Mouse (Mus musculus) kidney, postnatal 25 days (tissue): ENCODE data around the gene 4933407L21Rik.

Experiments
- DNase-seq, 2 experiments: peaks; one replicate each; pipeline ENCODE4 v3.0.0; 2021; ENCODE audit warnings: mixed read lengths in 2 of 2

Gene 4933407L21Rik

GRCm38 (mm10) chr1:85916830-85917450, 11.3 kb upstream of the 4933407L21Rik start:
- no peak for DNase-seq

DNA sequence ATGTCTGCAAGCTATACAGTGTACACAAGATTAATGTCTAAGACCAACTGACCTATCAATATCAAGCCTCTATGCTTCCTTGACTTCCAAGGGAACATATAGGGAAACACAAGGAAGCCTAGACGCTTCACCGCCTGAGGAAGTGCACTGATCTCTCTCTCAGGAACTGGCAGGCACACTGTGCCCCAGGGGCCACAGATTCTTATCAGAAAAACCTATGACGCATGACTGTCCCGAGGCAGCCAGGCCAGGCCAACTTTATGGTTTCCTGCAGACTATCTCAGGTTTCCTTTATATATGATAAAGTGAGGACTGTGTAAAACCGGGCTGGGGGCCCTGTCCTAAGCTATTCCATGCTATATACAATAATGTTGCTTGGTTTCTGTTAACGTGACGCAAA, 8.7 kb upstream of the 4933407L21Rik start:
- no peak for DNase-seq

DNA sequence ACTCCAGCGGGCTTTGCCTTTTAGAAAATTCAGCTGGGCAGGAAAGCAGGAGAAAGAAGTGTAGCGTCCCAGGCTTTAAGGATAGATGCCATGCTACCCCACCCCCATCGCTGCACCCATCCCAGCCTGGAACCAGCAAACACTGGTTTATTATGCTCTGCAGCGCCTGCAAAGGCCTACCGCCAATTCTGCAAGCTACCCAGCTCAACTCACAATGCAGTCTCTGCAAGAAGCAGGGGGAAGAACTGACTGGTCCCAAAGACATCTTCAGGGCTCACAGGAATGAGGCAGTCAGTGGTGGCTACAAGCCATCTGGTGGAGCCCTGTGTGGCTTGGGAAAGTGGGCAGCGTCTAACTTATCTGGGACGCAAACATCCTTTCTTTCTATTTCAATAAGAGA, 6.6 kb upstream of the 4933407L21Rik start:
- DNase-seq, result no peak

DNA sequence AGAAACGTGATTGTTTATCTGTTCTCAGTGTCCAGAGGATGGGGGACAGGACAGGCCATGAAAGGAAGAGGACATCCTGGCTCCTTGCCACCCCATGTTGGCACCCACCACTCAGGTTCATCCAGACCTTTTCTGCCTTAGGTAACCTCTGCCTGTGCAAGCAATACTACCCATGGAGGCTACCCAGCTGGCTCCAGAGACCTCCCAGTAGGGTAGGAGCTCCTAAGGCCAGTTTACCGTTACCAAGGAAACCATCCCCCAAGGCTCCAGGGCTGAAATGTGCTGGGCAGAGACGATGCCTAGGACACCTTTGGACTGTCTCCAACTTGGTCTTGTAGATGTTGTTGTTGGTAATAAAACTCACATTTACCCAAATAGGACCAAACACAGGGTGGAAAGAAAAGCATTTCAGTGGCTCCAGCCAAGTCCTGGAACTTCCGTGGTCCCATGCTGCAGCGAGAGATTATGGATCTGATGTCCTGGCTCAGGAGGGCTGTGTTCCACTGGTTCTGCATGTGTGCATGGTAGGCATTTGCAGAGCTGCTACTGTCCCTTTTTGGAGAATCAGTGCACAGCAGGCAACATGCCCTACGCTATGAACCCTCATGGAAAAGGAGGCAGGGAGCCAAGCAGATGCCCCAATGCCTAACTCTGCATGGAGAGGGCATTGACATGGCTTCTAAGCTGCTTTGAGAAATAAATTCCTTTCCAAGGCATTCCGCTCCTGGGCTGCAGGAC, 6.0 kb upstream of the 4933407L21Rik start:
- no peak for DNase-seq

- no peak for DNase-seq
These were observed 5.4 kb upstream of the 4933407L21Rik start for GRCm38 (mm10) chr1:85922865-85923211.

DNA sequence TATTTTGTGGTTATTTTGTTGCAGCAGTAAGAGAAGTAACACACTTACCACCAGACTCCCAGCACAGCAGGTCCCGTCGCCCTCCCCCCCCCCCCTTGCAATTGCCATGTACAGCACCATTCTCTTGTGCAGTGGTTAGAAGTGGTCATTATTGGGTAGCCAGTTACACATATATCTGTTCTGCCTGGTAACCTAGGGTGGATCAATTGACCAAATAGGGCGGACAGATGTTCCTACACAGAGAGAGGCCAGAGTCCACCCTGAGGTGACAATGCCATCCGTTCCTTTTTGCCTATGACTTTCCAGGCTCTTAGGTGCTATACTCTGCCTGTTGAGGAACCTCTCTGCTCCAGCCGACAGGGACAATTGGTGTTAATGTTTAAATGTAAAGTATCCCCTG, 3.1 kb upstream of the 4933407L21Rik start:
- DNase-seq, result no peak

- DNase-seq, result no peak
These were observed 394 bp downstream of the 4933407L21Rik start for GRCm38 (mm10) chr1:85928688-85929065.

GRCm38 (mm10) chr1:85929406-85929805, 1.1 kb downstream of the 4933407L21Rik start:
- no peak for DNase-seq

DNA sequence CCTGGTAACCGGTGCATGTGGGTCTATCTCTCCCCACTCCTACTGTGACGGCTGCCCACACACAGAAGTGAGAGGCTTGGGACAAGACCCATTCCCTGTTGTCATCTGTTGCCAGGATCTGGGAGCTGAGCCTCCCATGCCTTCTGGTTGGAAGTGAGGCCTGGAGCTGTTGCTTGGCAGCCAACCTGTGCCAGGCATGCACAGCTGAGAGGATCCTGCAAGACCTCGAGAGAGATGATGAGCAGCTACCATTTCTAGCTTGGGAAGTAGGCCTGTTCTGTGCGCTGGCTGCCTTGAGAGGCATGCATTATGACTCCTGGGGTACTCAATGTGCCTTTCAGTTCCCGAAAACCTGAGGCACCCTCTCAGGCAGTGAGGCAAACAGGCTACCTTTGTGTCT, 2.9 kb downstream of the 4933407L21Rik start:
- DNase-seq, result no peak

DNA sequence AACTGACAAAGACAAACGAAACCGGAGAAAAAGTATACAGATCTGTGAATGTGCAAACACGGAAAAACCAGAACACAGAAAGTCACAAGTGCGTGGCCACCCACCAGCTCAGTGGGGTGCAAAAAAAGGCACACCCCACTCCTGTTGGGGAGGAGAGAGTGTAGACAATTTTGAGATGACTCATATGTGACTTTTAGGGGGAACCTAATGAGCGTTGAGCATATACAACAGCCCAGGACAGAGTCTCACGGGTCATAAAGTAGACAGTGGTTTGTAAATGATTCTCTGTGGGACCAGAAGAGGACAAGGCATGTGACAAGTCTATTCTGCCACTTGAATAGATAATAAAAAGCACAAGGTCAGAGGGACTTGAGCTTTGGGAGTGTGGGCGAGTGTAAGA, 4.9 kb downstream of the 4933407L21Rik start:
- DNase-seq, result no peak

GRCm38 (mm10) chr1:85933631-85934465, 5.6 kb downstream of the 4933407L21Rik start:
- DNase-seq, result no peak

DNA sequence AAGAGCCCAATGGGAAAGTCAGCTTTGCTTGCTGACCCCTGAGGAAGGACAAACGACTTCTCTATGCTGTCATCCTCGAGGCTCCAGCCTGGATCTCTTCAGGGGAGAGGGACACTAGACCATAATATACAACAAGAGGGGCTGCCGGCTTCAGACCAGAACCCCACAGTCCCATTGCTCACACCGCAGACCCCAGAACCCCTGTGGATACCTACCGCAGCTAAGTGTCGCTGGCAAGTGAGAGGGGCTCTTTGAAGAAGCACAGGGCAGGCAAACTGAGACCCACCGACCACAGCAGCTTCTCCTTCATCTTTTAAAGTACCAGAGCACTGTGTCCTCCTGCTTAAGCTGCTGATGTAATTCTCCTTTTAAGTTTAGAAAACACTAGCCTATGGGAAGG, 6.3 kb downstream of the 4933407L21Rik start:
- no peak for DNase-seq

GRCm38 (mm10) chr1:85935148-85935852, 7.0 kb downstream of the 4933407L21Rik start:
- peak; percentile 60 to 79 for DNase-seq

GRCm38 (mm10) chr1:85936265-85936664, 8.0 kb downstream of the 4933407L21Rik start:
- DNase-seq, result no peak

DNA sequence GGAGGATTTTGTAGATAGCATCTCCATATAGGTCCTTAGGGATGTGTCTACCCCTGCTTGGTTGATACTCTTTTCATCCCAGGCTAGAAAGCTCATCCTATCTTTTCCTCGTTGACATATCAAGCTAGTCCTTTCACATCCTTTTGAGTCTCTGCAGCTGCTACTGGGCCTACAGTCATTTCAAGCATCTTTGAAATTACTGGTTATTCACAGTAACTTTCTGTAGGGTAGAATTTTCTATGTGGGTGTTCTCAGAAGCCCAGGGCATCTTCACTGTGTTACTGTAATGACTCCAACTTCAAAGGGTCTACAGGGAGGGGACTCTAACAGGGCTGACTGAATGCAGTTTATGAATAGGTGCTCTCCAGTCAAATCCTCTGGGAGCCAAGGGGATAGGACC, 9.0 kb downstream of the 4933407L21Rik start:
- no peak for DNase-seq

GRCm38 (mm10) chr1:85942318-85942717, 14.0 kb downstream of the 4933407L21Rik start:
- no peak for DNase-seq

- no peak for DNase-seq
These were observed 20.9 kb downstream of the 4933407L21Rik start for GRCm38 (mm10) chr1:85949085-85949684.

GRCm38 (mm10) chr1:85955150-85955549, 26.9 kb downstream of the 4933407L21Rik start:
- DNase-seq, result no peak

- DNase-seq, result no peak
These were observed 29.0 kb downstream of the 4933407L21Rik start for GRCm38 (mm10) chr1:85957290-85957689.

DNA sequence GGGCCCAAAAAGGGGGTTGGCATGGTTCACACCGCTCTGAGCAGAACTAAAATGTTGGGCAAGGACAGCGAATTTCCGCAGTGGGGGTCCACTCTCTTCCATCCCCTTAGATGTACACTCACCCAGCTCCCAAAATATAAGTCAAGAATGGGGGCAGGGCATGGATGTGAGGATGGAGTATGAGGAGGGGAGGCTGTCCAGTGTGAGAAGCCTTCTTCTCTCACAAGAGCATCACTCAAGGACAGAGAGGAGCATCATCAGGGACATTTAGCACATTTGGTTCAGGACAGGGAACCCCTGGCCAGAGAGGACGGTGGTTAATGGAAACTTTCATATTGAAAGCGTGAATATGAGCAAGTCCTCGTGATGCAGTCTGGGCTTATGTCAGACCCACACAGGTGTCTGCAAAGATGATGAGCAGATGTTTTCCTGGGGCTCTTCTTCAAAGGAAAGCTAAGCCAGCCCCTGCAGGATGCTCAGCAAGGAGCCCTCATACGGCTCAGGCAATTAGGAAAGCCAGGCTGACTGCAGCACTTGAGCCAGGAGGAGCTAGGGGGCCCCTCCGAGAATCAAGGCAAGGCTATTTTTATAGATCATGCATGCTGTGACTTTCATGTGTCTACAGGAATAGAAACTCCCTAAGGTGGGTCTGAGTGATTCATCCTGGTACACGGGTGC, 29.8 kb downstream of the 4933407L21Rik start:
- DNase-seq, result no peak

GRCm38 (mm10) chr1:85959129-85959888, 31.0 kb downstream of the 4933407L21Rik start:
- DNase-seq, result no peak
